Mouse (Mus musculus): ENCODE data around the gene Hist1h2ah. TPM values are rescaled to one million over a fixed set of nuclear protein-coding genes. Genes with fewer than 3 reads are reported as not detected.
"Not testable (repeated sequence)": the region's sequence is repeated elsewhere in the genome, so short reads cannot be mapped to it uniquely, and the experiment has no call there.

Hist1h2ah gene
- polyA plus RNA-seq, 1 experiment from 2014 or later, result not detected

DNA sequence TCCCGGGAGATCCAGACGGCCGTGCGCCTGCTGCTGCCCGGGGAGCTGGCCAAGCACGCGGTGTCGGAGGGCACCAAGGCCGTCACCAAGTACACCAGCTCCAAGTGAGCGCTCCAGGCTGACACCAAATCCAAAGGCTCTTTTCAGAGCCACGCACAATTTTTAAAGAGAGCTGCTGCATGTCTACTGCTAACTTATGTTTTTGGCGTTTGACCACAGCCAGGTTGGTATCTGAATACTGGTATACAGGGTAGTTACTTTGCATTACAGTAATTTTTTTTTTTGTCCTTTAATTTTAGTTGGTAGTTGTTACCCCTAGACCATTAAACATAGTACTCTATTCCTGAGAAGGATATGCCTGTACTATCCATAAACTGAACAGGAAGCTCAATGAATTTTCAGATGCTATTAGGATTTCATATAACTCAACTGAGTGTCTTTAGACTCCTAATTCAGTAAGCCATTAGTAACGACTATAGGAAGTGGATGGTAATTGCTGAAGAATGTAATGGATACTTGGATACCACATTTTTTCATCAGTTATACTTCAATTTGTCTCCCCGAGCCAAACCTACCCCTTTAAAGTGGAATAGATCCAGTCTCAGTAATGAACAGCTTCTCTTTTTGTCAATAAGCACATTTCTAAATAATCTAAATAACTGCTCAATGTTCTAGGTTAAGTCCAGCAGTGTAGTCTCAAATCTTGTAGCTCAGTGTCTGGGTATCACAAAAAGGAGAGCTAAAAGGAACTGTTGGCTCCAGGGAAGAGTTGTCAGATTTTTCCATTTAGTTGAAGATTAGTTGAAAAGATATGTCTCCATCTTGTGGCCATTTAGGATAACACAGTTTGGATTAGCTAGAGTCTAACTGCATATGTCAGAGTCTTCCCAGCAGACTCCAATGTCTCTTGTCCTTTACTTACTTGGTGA lies 8.4 kb upstream of the Hist1h2ah start:
- no peaks in the 10 kb centered on the region for H3K27me3 ChIP-seq
- H3K9ac ChIP-seq (replicated peaks), result peak overlapping the region; percentile 62
- ATAC-seq, result peak; percentile 32
- WGBS, result under 1% methylated on average over 13 of the region's 14 CpGs
- no peaks in the 10 kb centered on the region for H3K9me3 ChIP-seq
- peak overlapping the region; percentile 84 for H3K27ac ChIP-seq
- no peaks in the 10 kb centered on the region for H3K36me3 ChIP-seq
- H3K4me3 ChIP-seq (replicated peaks), result peak overlapping the region; percentile 43
- peak overlapping the region; percentile 67 for H3K4me2 ChIP-seq (replicated peaks)
- peaks cover 27% of the 10 kb centered on the region for H3K4me1 ChIP-seq (replicated peaks)

DNA sequence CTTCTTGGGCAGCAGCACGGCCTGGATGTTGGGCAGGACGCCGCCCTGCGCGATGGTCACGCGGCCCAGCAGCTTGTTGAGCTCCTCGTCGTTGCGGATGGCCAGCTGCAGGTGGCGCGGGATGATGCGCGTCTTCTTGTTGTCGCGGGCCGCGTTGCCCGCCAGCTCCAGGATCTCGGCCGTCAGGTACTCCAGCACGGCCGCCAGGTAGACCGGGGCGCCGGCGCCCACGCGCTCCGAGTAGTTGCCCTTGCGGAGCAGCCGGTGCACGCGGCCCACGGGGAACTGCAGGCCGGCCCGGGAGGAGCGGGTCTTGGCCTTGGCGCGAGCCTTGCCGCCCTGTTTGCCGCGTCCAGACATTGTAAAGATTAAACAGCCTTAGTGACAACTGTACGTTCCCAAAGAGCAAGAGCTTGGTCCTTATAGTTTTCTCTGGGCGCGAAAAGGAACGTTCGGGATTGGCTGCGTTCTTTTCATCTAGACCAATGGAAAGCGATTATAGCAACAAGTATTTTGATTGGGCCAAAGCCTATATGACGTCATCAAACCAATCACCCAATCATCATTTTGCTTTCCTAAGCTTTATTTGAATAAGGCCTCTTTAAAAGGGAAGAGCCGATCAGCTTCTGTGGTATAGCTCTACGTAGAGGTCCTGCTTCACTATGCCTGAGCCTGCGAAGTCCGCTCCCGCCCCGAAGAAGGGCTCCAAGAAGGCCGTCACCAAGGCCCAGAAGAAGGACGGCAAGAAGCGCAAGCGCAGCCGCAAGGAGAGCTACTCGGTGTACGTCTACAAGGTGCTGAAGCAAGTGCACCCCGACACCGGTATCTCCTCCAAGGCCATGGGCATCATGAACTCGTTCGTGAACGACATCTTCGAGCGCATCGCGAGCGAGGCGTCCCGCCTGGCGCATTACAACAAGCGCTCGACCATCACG lies 7.5 kb upstream of the Hist1h2ah start, which contains the start of the genes Hist1h2ag and Hist1h2bj:
Gene Hist1h2ag, minus strand, starts transcription at position 377 of the 935 bp plus-strand sequence.
Gene Hist1h2bj, plus strand, starts transcription at position 647 of the 935 bp plus-strand sequence.
- Histone ChIP-seq H3K4me2 (replicated peaks) (peak within 1 kb of the TSS; percentile 84), H3K4me3 (replicated peaks) (peak within 1 kb of the TSS; percentile 43), H3K4me1 (replicated peaks) (peaks cover 27% of the 10 kb centered on the region), H3K9ac (replicated peaks) (peak within 1 kb of the TSS; percentile 62), H3K27ac (peak within 1 kb of the TSS; percentile 84)
- not testable (repeated sequence) for H3K36me3 ChIP-seq, H3K9me3 ChIP-seq, H3K27me3 ChIP-seq
- peak; percentile 96 for ATAC-seq
- WGBS, result 0% methylated on average over 38 of the region's 80 CpGs

DNA sequence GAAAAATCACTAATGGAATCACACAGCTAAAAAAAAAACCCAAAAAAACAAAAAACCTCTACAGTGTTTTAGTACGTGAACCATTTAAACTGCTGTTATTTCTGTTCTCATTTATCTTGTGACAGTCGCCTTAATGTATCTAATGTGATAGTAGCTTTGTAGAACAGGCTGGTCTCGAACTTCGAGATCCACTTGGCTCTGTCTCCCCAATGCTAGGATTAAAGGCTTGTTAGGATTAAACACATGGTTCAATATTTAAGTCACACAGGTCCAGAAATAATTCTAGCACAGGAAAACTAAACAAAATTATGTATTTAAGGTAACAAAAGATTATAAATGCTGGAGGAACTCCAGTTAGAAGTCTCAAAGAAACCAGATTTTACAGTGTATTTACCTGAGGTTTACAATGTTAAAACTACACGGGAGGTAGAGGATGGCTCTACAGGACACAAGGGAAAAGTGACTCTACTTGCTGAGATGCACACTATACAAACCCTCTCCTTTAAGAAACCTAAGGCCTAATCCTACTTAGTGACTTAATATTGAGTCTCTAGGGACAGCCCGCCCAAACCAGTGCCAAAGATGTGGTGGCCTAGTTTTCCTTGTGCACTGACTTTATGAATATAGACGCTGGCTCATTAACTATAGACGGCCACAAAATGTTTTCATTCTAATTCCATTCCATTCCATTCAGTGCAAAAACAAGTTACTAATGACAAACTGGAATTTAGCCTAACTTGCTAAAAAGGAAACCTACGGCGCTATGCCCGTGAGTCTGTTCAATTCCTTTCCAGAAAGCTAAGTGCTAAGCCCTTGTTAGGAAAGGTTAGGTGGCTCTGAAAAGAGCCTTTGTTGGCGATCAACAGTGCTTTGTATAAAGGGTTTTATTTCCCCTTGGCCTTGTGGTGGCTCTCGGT lies 6.5 kb upstream of the Hist1h2ah start:
- H3K4me1 ChIP-seq (replicated peaks), result peaks cover 27% of the 10 kb centered on the region
- H3K27me3 ChIP-seq, result no peaks in the 10 kb centered on the region
- H3K4me2 ChIP-seq (replicated peaks), result peak overlapping the region; percentile 84
- no peaks in the 10 kb centered on the region for H3K9me3 ChIP-seq
- peak overlapping the region; percentile 42 for H3K4me3 ChIP-seq (replicated peaks)
- peak overlapping the region; percentile 81 for H3K27ac ChIP-seq
- peak overlapping the region; percentile 59 for H3K9ac ChIP-seq (replicated peaks)
- ATAC-seq, result no peak
- H3K36me3 ChIP-seq, result no peaks in the 10 kb centered on the region
- WGBS, result 2% methylated on average over 13 of the region's 13 CpGs

DNA sequence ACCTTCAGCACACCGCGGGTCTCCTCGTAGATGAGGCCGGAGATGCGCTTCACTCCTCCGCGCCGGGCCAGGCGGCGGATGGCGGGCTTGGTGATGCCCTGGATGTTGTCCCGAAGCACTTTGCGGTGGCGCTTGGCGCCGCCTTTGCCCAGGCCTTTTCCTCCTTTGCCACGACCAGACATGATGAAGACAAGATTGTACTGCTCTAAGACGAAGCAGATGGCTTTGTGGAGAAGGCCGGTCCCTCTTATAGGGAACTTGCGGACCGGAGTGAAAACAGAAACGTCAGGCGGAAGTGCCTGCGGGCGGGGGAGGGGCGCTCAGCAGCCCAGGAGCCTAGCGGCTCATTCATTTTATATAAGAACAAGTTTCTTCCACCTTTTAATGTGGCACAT lies 5.8 kb upstream of the Hist1h2ah start, which contains the start of gene Hist1h4i:
Gene Hist1h4i, minus strand, starts transcription at position 221 of the 395 bp plus-strand sequence.
- Histone ChIP-seq H3K27ac (peak within 1 kb of the TSS; percentile 90), H3K4me3 (replicated peaks) (peak within 1 kb of the TSS; percentile 47), H3K4me2 (replicated peaks) (peak within 1 kb of the TSS; percentile 84), H3K9ac (replicated peaks) (peak within 1 kb of the TSS; percentile 69), H3K4me1 (replicated peaks) (peaks cover 34% of the 10 kb centered on the region)
- not testable (repeated sequence) for H3K27me3 ChIP-seq, H3K9me3 ChIP-seq, H3K36me3 ChIP-seq
- ATAC-seq, result peak; percentile 49
- whole genome bisulfite sequencing, result 1% methylated on average over 24 of the region's 27 CpGs

DNA sequence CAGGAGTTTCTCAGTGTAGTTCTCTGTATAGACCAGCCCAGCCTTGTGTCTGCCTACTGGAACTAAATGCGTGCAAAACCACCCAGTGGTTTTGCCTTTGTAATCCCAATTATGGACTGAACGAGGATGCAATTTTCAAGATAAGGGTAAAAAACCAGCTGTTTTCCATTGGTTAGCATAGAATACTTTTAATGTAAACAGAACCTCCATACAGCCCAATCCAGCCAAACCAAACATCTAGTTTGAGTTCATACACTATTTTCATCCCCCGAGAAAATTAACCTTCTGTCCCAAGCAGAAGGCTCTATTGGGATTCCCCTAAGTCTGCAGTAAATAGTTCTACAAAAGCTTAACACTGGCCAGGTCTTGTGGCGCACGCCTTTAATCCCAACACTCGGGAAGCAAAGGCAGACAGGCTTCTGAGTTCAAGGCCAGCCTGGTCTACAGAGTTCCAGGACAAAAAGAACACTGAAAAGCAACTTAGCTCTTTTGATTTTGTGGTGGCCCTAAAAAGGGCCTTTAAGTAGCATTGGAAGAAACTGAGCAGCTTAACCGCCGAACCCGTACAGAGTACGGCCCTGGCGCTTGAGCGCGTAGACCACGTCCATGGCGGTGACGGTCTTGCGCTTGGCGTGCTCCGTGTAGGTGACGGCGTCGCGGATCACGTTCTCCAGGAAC lies 5.2 kb upstream of the Hist1h2ah start:
- peak overlapping the region; percentile 47 for H3K4me3 ChIP-seq (replicated peaks)
- under 1% methylated on average over 24 of the region's 24 CpGs for whole genome bisulfite sequencing
- H3K27me3 ChIP-seq, result no peaks in the 10 kb centered on the region
- H3K27ac ChIP-seq, result peak overlapping the region; percentile 90
- peak; percentile 37 for ATAC-seq
- H3K36me3 ChIP-seq, result no peaks in the 10 kb centered on the region
- H3K4me2 ChIP-seq (replicated peaks), result peak overlapping the region; percentile 84
- peaks cover 35% of the 10 kb centered on the region for H3K4me1 ChIP-seq (replicated peaks)
- H3K9me3 ChIP-seq, result no peaks in the 10 kb centered on the region
- peak overlapping the region; percentile 69 for H3K9ac ChIP-seq (replicated peaks)

DNA sequence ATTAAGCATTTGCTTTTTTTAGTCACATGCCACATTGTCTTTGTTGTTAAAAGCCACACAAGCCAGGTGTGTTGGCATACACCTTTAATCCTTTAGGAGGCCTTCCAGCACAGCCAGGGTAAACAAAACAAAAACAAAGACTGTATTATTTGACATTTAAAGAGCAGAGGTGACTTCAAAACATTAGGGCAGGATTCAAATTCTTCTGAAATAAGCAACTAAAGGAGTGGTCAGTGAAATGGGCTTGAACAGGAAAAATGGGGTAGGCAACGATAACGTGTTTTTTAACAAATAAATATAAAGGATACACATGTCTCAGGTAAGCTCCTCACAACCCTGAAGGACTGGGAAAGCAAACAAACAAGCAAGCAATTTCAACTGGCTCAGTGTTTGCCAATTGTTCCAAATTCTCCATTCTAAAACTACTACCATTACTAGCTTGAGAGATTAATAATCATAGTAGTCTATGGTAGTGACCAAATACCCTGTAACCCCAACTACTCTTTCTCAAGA lies 4.6 kb upstream of the Hist1h2ah start:
- peak overlapping the region; percentile 84 for H3K4me2 ChIP-seq (replicated peaks)
- 5% methylated on average over 2 of the region's 2 CpGs for WGBS
- H3K4me3 ChIP-seq (replicated peaks), result peak overlapping the region; percentile 47
- peaks cover 36% of the 10 kb centered on the region for H3K4me1 ChIP-seq (replicated peaks)
- H3K9ac ChIP-seq (replicated peaks), result peak overlapping the region; percentile 69; the same call in 1 of the 2 replicates
- H3K27me3 ChIP-seq, result no peaks in the 10 kb centered on the region
- H3K36me3 ChIP-seq, result no peaks in the 10 kb centered on the region
- H3K27ac ChIP-seq, result peak overlapping the region; percentile 90
- H3K9me3 ChIP-seq, result no peaks in the 10 kb centered on the region
- no peak for ATAC-seq

DNA sequence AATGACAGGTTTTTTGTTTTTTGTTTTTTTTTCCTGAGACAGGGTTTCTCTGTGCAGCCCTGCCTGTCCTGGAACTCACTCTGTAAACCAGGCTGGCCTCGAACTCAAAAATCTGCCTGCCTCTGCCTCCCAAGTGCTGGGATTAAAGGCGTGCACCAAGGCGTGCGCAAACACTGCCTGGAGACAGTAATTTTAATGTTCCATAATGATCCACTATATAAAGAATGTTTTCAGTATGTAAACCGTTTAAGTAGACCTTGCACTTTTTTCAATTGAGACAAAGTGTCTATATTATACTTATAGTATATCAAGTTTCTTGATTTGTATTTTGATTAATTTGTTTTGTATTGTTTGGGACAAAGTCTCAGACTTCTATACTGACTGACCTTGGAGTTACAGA lies 4.0 kb upstream of the Hist1h2ah start:
- no peak overlapping the region for H3K9ac ChIP-seq (replicated peaks)
- peaks cover 41% of the 10 kb centered on the region for H3K4me1 ChIP-seq (replicated peaks)
- no peak overlapping the region for H3K4me2 ChIP-seq (replicated peaks)
- WGBS, result 65% methylated on average over 5 of the region's 5 CpGs
- H3K27ac ChIP-seq, result no peak overlapping the region
- ATAC-seq, result no peak
- no peaks in the 10 kb centered on the region for H3K9me3 ChIP-seq
- H3K27me3 ChIP-seq, result no peaks in the 10 kb centered on the region
- H3K36me3 ChIP-seq, result no peaks in the 10 kb centered on the region
- H3K4me3 ChIP-seq (replicated peaks), result no peak overlapping the region

DNA sequence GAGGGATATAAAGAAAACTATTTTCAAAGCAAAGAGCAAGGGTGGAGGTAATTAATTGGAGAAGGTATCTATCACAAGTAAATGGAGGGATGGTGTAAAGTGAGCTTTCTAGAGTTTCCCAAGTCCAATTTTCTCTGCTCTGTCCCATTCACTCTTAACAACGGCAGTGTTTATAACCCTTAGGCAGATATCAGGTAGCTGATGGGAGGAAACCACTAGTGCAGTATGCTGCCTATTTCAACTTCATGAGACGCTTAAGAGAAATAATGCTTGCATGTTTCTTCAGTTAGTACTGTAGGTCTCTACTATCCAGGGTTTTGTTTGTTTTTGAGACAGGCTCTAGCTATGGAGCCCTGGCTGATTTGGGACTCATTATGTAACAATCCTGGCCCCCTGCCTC lies 2.0 kb upstream of the Hist1h2ah start:
- Histone ChIP-seq H3K4me3 (replicated peaks) (no peak overlapping the region), H3K4me1 (replicated peaks) (peaks cover 39% of the 10 kb centered on the region), H3K36me3 (no peaks in the 10 kb centered on the region), H3K4me2 (replicated peaks) (no peak overlapping the region), H3K27ac (no peak overlapping the region), H3K9me3 (no peaks in the 10 kb centered on the region), H3K9ac (replicated peaks) (no peak overlapping the region), H3K27me3 (no peaks in the 10 kb centered on the region)
- WGBS, result 84% methylated on average over 2 of the region's 2 CpGs
- no peak for ATAC-seq

DNA sequence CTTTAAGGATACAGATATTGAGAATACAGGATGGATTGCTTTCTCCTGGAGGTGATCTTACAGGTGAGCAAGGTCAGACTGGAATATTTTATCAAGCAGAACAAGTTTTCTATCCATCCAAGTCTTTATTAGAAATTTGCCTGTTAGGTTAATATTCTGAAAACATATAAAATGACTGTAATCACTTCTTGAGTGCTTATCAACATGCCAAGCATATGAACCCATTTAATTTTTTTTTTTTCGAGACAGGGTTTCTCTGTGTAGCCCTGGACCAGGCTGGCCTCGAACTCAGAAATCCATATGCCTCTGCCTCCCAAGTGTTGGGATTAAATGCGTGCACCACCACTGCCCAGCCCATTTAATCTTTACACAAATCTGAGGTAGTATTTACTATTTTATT lies 1.6 kb upstream of the Hist1h2ah start:
- no peak for ATAC-seq
- 61% methylated on average over 3 of the region's 3 CpGs for WGBS
- Histone ChIP-seq H3K9me3 (no peaks in the 10 kb centered on the region), H3K4me1 (replicated peaks) (peaks cover 35% of the 10 kb centered on the region), H3K4me3 (replicated peaks) (peak overlapping the region; percentile 43), H3K27ac (no peak overlapping the region; the same call in 1 of the 2 replicates), H3K36me3 (no peaks in the 10 kb centered on the region), H3K27me3 (no peaks in the 10 kb centered on the region), H3K4me2 (replicated peaks) (peak overlapping the region; percentile 70), H3K9ac (replicated peaks) (peak overlapping the region; percentile 57)

DNA sequence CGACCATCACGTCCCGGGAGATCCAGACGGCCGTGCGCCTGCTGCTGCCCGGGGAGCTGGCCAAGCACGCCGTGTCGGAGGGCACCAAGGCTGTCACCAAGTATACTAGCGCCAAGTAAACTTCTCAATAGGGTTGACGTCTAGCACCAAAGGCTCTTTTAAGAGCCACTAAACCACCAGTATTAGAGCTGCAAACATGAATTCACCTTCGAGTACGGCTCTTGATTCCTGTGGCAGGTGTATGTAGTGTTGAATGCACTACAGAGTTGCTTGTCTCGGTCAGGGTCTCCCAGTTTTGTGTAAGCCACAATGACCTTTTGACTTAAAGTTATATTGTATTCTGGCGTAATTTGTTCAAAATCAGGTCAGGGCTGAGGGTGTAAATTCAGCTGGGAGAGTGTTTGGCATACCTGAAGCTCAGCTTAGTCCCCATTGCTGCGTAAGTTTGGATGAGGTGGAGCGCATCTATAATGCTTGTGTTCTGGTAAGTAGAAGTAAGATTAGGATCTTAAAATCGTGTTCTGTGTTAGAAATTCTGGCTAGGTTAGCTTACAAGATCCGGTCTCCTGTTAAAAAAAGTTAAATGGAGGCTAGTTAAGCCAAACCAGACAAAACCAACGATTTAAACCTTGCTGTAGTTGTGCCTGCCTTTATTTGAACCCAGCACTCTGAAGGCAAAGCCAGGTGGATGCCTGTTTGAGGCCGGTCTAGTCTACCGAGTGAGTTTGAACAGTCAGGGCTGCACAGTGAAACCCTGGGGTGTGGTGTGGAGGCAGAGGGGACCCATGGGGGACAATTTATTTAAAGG lies 985 bp upstream of the Hist1h2ah start:
- Histone ChIP-seq H3K9ac (replicated peaks) (peak overlapping the region; percentile 57), H3K4me3 (replicated peaks) (peak overlapping the region; percentile 43), H3K9me3 (no peaks in the 10 kb centered on the region), H3K27me3 (no peaks in the 10 kb centered on the region), H3K4me1 (replicated peaks) (peaks cover 31% of the 10 kb centered on the region), H3K4me2 (replicated peaks) (peak overlapping the region; percentile 70), H3K27ac (peak overlapping the region; percentile 75), H3K36me3 (no peaks in the 10 kb centered on the region)
- WGBS, result 2% methylated on average over 22 of the region's 23 CpGs
- peak; percentile 27; the same call in 1 of the 2 replicates for ATAC-seq

Measured in midbrain, embryonic 13.5 days (tissue).